Mouse (Mus musculus): ENCODE results near the gene Lag3.

DNA sequence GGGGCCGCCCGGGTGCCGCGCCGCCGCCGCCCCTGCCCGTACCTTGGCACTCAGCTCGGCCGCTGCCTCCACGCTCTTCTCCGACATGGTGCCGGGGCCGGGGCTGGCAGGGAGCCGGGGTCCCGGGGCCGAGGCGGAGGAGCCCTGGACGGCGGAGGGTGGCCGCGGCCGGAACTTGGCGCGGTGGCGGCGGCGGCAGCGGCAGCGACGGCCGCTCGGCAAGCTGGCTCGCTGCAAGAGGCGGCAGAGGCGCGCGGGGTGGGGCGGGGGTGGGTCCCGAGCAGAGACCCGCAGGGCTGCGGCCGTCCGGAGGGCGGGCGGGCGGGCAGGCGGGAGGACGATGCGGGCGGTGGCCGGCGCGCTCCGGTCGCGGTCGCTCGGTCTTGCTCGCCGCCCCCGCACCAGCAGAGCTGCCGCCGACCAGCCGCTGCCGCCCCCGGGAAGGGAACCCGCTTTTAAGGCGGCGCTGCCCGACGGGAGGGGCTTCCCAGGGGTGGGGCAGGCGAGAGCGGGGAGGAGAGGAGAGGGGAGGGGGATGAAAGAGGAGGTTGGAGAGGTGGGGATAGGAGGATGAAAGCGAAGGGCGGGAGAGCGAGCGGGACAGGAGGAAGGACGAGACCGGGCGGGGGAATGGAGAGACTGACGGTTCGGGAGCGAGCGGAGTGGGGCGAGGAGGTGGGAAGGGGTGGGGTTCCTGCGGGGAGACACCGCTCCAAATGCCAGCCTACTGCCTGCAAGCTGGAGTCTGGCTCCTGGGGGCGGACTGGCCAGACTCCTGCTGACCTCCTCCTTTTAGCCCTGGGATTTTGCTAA lies 6.2 kb upstream of the Lag3 start:
- TF ChIP-seq CTCF (IDR thresholded peaks at IDR 0.05; ENCODE audit: low read depth) (no peak), EP300 (IDR thresholded peaks at IDR 0.05; ENCODE audit: low read depth) (no peak; the same call in 1 of the 2 replicates)
